ENCODE assay signal across 8 mouse cellular contexts in the genomic region with DNA sequence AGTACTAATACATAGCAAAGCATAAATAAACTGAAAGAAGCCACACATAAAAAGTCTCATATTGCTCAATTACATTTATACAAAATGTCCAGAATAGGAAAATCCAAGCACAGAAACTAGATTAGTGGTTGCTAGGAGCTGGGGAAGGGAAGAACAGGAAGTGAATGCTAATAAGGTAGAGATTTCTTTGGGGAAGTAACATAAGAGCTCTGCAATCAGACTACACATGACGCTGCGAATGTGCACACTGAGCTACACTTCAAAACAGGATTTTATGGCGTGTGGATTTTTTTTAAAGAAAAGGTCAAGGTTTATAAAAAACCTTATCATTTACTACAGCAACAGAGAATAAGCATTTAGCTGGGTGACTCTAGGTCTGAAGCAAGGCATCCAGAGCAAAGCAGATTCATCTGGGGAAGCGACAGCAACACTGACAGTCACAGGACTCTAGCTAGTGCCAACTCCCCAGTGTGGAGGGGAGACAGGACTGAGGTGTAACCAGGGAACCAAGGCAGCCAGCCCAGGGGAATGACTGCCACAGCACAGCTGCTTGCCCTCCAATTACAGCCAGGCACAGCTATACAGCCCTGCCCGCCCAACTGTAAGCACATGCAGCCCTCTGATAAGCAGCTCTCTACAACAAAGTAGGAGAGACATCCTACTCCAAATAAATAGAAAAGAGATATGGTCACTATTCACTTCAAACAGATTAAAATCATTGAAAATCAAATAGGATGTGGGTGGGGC. TPM values are rescaled to one million over a fixed set of nuclear protein-coding genes. Genes with fewer than 3 reads are reported as not detected.
DNase-seq lines count a peak whose midpoint lies in the region; ATAC-seq lines count a peak whose summit lies in the region.

No protein-coding gene starts in this region.

- H3K9ac ChIP-seq in heart, embryonic 12.5 days = no peak overlapping the region

- WGBS in heart, embryonic 12.5 days = 63% methylated on average over 5 of the region's 5 CpGs

- ATAC-seq in heart, embryonic 12.5 days (ENCODE audit: insufficient number of reproducible peaks, low FRiP score) = peak; percentile 55; the same call in 1 of the 2 replicates
- peak; percentile 98 for ATAC-seq in megakaryocyte-erythroid progenitor cell, adult 5-6 weeks (replicated peaks; ENCODE audit: low FRiP score, low TSS enrichment, poor library complexity, severe bottlenecking)

- no peaks in the 10 kb centered on the region for H3K9me3 ChIP-seq in heart, embryonic 12.5 days (replicated peaks)

- no peak overlapping the region for H3K4me2 ChIP-seq in heart, embryonic 12.5 days

- peak; percentile 94 for DNase-seq in heart, adult 11 months
- DNase-seq in heart, postnatal 25 days (ENCODE audit: low spot score) = no peak
- DNase-seq in adrenal gland, adult 8-10 months = peak; percentile 11
- no peak for DNase-seq in natural killer cell, adult 2 months (ENCODE audit: low spot score in 2 of 2)
- no peak for DNase-seq in kidney, postnatal 10 days
- no peak for DNase-seq in urinary bladder, postnatal 25 days (ENCODE audit: low spot score)

- intact Hi-C loops in heart, postnatal 25 days (cut with DNase I) = no loop called here

- no peak overlapping the region for H3K4me3 ChIP-seq in heart, embryonic 12.5 days

- H3K27ac ChIP-seq in heart, embryonic 12.5 days (ENCODE audit: poor library complexity, severe bottlenecking) = no peak overlapping the region

- peaks cover 48% of the 10 kb centered on the region for H3K4me1 ChIP-seq in heart, embryonic 12.5 days (replicated peaks)

- H3K36me3 ChIP-seq in heart, embryonic 12.5 days = no peaks in the 10 kb centered on the region

- no peaks in the 10 kb centered on the region for H3K27me3 ChIP-seq in heart, embryonic 12.5 days (replicated peaks)

RNA-seq across cellular contexts. Expression of gene Atp2c1, which starts 42.6 kb away (rescaled TPM):
- 10 to 100 TPM; 58.8 to 60.8 TPM for total RNA-seq in heart, postnatal 25 days (2021)
- 10 to 100 TPM; 71.0 to 90.9 (median 89.5) TPM for total RNA-seq in adrenal gland, adult 8-10 months (2022)
- polyA plus RNA-seq in heart, embryonic 12.5 days (2016; fragmentation: Nextera tagmentation; extraction: Ambion mirVana) = 66.3 and 67.7 TPM in 2 replicates
- total RNA-seq in megakaryocyte-erythroid progenitor cell, adult 5-6 weeks (2014; fragmentation: Nextera tagmentation) = 15.2 and 21.4 TPM in 2 replicates
- total RNA-seq in megakaryocyte-erythroid progenitor cell, adult 5-6 weeks (2017) = 81.9 and 83.7 TPM in 2 replicates

Comparison
In these comparisons a context has a peak if more than half of its experiments do, and no peak if none do; other contexts are left out.
1. DNase-seq: peak in heart, adult 11 months (single experiment) and adrenal gland, adult 8-10 months (single experiment); none in heart, postnatal 25 days (single experiment), natural killer cell, adult 2 months (0 of 2), kidney, postnatal 10 days (single experiment) and urinary bladder, postnatal 25 days (single experiment).